Mouse (Mus musculus): ENCODE results near the gene Fzd4. TPM values are rescaled to one million over a fixed set of nuclear protein-coding genes. Genes with fewer than 3 reads are reported as not detected.

Fzd4 gene
- polyA plus RNA-seq, 1 experiment from 2014 or later, result 5.7 TPM

DNA sequence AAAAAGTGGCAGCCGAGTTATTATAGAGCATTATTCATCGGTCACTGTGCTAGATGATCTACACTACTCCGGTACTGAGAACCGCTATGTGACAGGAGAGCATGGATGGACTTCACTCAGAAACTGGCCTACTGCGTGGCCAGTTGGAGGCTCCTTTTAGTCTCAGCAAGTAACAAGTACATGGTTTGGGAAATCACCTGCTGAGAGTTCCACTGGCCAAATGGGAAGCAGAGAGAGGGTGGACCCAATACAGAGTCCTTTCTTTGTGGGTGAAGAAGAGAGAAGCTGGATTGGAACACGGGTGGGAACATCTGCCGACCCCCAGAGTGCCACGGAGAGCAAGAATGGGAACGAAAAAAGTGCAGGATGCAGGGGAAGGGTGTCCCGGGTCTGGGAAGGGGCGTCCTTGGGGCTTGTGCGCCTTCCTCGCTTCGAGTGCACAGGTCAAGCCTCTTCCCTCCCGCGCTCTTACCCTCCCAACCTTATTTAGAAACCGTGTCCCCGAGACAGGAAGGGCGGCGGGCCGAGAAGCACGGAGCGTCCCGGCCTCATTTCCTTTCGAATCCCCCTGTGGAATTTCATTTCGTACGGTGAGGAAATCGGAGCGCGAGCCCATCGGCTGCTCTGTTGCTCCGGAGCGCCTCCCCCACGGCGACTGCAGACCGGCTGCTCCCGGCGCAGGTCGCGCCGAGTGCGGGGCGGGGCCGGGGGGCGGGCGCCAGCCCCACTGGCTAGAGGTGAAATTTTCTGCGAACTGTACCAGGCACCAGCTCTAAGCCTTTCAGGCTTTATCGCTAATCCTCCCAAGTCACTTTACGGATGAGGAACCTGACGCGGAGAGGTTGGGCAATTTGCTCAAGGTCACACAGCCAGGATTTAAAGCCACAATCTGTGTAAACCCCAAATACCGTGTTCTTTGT, 842 bp upstream of the Fzd4 start:
- Histone ChIP-seq H3K9ac (peak overlapping the region; percentile 89), H3K4me3 (peak overlapping the region; percentile 75), H3K9me3 (no peaks in the 10 kb centered on the region), H3K36me3 (peaks cover 16% of the 10 kb centered on the region), H3K27me3 (peaks cover 10% of the 10 kb centered on the region), H3K27ac (peak overlapping the region; percentile 58), H3K4me1 (peaks cover 8% of the 10 kb centered on the region), H3K4me2 (peak overlapping the region; percentile 99)
- ATAC-seq (ENCODE audit: insufficient number of reproducible peaks, insufficient read depth, low FRiP score, low TSS enrichment, low read depth), result peak; percentile 79
- 4% methylated on average over 52 of the region's 52 CpGs for WGBS

DNA sequence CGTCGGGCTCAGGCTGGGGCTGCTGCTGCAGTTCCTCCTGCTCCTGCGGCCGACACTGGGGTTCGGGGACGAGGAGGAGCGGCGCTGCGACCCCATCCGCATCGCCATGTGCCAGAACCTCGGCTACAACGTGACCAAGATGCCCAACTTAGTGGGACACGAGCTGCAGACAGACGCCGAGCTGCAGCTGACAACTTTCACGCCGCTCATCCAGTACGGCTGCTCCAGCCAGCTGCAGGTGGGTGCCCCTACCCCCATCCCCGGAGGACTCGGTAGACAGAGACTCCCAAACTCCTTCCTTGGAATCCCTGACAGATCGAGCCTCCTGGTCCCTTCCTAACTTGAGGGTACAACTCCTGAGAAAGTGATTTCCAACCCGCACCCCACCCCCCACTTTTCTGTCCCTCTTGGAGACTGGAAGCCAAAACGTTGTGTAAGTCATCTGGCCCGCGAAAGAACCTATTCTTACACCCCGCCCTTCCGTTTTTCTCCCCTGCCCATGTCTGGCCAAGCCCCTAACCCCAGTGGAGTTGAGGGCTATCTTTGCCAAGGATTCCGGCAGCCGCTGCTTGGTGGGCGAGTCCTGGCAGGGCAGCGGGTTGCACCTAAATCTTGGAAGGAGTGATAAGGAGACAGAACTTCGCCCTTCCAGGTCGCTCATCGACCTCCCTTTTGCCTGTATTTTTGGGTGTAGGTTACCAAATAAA, 732 bp downstream of the Fzd4 start:
- Histone ChIP-seq H3K9ac (peak overlapping the region; percentile 89), H3K27ac (peak overlapping the region; percentile 51; the same call in 1 of the 2 replicates), H3K9me3 (no peaks in the 10 kb centered on the region), H3K27me3 (peaks cover 10% of the 10 kb centered on the region), H3K4me1 (peaks cover 8% of the 10 kb centered on the region), H3K36me3 (peaks cover 16% of the 10 kb centered on the region), H3K4me3 (peak overlapping the region; percentile 75), H3K4me2 (peak overlapping the region; percentile 99)
- 0 out of 2 replicates have a peak, but pooled peaks have one; percentile 1 for ATAC-seq (ENCODE audit: insufficient number of reproducible peaks, insufficient read depth, low FRiP score, low TSS enrichment, low read depth)
- under 1% methylated on average over 35 of the region's 35 CpGs for whole genome bisulfite sequencing

DNA sequence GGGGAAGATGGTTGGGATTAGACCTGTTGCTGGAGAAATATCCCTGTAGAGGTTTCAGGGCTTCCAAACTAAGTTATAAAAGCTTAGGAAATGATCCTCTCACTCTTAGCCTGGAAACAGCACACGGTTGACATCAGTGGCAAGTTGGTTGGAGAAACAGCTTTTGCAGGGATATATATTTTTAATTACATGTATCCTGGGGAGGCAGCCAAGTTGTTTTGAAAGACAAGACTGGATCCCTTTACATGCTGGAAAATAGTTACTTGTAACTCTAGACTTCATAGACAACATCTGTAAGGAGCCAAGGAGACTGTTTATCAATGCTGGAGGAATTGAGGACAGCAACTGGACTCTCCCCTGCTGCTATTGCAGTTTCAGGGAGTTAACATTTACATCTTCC, 1.9 kb downstream of the Fzd4 start:
- H3K9ac ChIP-seq, result 0 out of 2 replicates have a peak overlapping the region, but pooled peaks have one; percentile 40
- H3K27ac ChIP-seq, result 0 out of 2 replicates have a peak overlapping the region, but pooled peaks have one; percentile 39
- no peaks in the 10 kb centered on the region for H3K9me3 ChIP-seq
- peaks cover 10% of the 10 kb centered on the region for H3K27me3 ChIP-seq
- H3K36me3 ChIP-seq, result peaks cover 16% of the 10 kb centered on the region
- peak overlapping the region; percentile 47 for H3K4me2 ChIP-seq
- no peak for ATAC-seq (ENCODE audit: insufficient number of reproducible peaks, insufficient read depth, low FRiP score, low TSS enrichment, low read depth)
- WGBS, result 31% methylated on average over 1 of the region's 1 CpGs
- H3K4me1 ChIP-seq, result peaks cover 8% of the 10 kb centered on the region
- peak overlapping the region; percentile 28 for H3K4me3 ChIP-seq

DNA sequence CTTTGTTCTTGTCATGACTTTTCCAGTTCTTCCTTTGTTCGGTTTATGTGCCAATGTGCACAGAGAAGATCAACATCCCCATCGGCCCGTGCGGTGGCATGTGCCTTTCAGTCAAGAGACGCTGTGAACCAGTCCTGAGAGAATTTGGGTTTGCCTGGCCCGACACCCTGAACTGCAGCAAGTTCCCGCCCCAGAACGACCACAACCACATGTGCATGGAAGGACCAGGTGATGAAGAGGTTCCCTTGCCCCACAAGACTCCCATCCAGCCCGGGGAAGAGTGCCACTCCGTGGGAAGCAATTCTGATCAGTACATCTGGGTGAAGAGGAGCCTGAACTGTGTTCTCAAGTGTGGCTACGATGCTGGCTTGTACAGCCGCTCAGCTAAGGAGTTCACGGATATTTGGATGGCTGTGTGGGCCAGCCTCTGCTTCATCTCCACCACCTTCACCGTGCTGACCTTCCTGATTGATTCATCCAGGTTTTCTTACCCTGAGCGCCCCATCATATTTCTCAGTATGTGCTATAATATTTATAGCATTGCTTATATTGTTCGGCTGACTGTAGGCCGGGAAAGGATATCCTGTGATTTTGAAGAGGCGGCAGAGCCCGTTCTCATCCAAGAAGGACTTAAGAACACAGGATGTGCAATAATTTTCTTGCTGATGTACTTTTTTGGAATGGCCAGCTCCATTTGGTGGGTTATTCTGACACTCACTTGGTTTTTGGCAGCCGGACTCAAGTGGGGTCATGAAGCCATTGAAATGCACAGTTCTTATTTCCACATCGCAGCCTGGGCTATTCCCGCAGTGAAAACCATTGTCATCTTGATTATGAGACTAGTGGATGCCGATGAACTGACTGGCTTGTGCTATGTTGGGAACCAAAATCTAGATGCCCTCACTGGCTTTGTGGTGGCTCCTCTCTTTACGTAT, 3.1 kb downstream of the Fzd4 start:
- no peak for ATAC-seq (ENCODE audit: insufficient number of reproducible peaks, insufficient read depth, low FRiP score, low TSS enrichment, low read depth)
- no peak overlapping the region for H3K9ac ChIP-seq
- WGBS, result 92% methylated on average over 24 of the region's 24 CpGs
- H3K36me3 ChIP-seq, result peaks cover 16% of the 10 kb centered on the region
- no peak overlapping the region for H3K4me3 ChIP-seq
- no peak overlapping the region for H3K27ac ChIP-seq
- H3K9me3 ChIP-seq, result no peaks in the 10 kb centered on the region
- H3K4me2 ChIP-seq, result peak overlapping the region; percentile 47; the same call in 1 of the 2 replicates
- H3K4me1 ChIP-seq, result peaks cover 8% of the 10 kb centered on the region; the same call in 1 of the 2 replicates
- peaks cover 6% of the 10 kb centered on the region; the same call in 1 of the 2 replicates for H3K27me3 ChIP-seq

DNA sequence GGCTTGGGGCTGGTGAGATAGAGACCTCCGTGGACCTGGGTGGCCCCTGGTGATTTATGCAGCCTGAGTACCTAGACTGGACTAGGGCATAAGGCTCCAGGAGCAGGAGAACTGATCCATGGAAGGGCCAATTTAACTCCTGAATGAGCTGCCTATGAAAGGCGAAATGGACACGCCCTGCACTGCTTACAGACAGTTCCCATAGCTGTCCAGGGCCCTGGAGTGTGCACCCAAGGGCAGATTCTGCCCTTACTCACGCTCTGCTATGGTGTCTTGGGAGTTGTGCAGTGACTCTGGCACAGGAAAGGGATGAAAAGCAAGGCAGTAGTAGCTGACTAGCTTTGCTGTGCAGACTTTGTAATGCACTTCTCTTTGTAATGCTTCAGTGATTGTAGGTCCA, 6.1 kb downstream of the Fzd4 start:
- no peak overlapping the region for H3K9ac ChIP-seq
- peaks cover 16% of the 10 kb centered on the region for H3K36me3 ChIP-seq
- H3K4me2 ChIP-seq, result no peak overlapping the region
- WGBS, result 77% methylated on average over 4 of the region's 4 CpGs
- no peak overlapping the region for H3K4me3 ChIP-seq
- ATAC-seq (ENCODE audit: insufficient number of reproducible peaks, insufficient read depth, low FRiP score, low TSS enrichment, low read depth), result no peak
- no peaks in the 10 kb centered on the region for H3K9me3 ChIP-seq
- no peak overlapping the region for H3K27ac ChIP-seq
- 0 out of 2 replicates have a peak, but pooled peaks cover 3% of the 10 kb centered on the region for H3K4me1 ChIP-seq
- peaks cover under 1% of the 10 kb centered on the region; the same call in 1 of the 2 replicates for H3K27me3 ChIP-seq

DNA sequence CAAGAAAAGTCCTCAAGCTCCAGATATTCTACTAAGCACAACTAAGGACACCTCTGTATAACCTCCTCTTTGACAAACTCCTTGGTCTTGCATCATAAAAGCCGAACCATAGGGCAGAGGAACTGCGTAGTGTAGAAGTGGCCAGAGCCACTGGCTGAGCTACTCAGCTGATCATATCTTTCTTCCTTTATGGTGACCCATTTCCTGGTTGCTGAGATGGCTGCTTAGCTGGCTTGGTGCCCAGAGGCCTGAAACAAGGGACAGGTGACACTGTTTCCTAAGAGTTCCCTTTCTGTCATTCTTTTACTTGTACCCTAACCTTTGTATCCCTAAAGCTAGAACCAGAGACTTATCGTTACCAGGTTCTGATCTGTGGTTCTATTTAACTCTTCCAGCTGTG, 7.2 kb downstream of the Fzd4 start:
- H3K4me1 ChIP-seq, result peaks cover 5% of the 10 kb centered on the region; the same call in 1 of the 2 replicates
- no peak overlapping the region for H3K27ac ChIP-seq
- H3K36me3 ChIP-seq, result peaks cover 16% of the 10 kb centered on the region
- peaks cover under 1% of the 10 kb centered on the region; the same call in 1 of the 2 replicates for H3K27me3 ChIP-seq
- no peak overlapping the region for H3K4me3 ChIP-seq
- no peak overlapping the region for H3K9ac ChIP-seq
- H3K9me3 ChIP-seq, result no peaks in the 10 kb centered on the region
- no peak overlapping the region for H3K4me2 ChIP-seq
- WGBS, result 85% methylated on average over 3 of the region's 3 CpGs
- no peak for ATAC-seq (ENCODE audit: insufficient number of reproducible peaks, insufficient read depth, low FRiP score, low TSS enrichment, low read depth)

DNA sequence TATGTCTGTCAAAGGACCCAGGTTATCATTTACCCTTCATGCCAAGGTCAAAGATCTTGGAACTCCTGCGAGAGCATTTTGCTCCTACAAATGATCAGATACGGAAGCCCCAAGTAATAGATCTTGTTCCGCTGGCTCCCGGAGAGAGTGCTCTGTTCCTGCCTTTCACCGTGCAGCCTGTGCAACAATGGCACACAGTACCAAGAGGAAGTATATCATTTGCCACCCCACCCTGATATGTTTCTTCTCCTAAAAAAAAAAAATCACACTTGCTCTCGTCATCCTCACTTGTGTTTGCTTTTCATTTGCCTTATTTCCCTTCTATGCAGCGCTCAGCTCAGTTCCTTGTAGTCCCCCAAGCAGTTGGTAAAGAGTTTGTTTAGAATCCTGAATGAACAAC, 7.9 kb downstream of the Fzd4 start:
- Histone ChIP-seq H3K36me3 (peaks cover 12% of the 10 kb centered on the region), H3K4me2 (no peak overlapping the region), H3K4me1 (peaks cover 5% of the 10 kb centered on the region; the same call in 1 of the 2 replicates), H3K4me3 (no peak overlapping the region), H3K27ac (no peak overlapping the region), H3K9me3 (no peaks in the 10 kb centered on the region), H3K27me3 (peaks cover 6% of the 10 kb centered on the region; the same call in 1 of the 2 replicates), H3K9ac (no peak overlapping the region)
- no peak for ATAC-seq (ENCODE audit: insufficient number of reproducible peaks, insufficient read depth, low FRiP score, low TSS enrichment, low read depth)
- 81% methylated on average over 7 of the region's 7 CpGs for WGBS

DNA sequence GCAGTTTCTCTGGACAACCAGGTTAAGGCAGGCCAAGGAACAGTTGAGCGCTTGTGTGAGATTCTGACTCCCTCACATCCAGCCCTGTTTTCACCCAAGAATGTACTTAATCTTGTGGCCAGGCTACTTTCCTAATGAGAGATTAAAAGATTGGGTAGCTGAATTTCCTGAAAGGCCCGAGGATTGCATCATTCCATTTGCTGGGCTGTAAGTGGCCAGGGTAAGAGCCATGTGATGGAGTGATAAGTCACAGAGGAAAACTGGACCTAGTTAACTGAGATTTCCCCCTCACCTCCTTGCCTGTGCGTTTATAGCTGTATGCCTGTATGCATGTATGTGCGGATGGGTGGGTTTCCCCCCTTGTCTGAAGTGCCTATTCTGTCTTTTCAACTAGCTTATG, 11.9 kb downstream of the Fzd4 start:
- 65% methylated on average over 4 of the region's 4 CpGs for WGBS
- Histone ChIP-seq H3K4me2 (no peak overlapping the region), H3K27ac (no peak overlapping the region), H3K9ac (no peak overlapping the region), H3K9me3 (no peaks in the 10 kb centered on the region), H3K4me1 (peaks cover 5% of the 10 kb centered on the region; the same call in 1 of the 2 replicates), H3K36me3 (no peaks in the 10 kb centered on the region), H3K4me3 (no peak overlapping the region), H3K27me3 (peaks cover 6% of the 10 kb centered on the region; the same call in 1 of the 2 replicates)
- ATAC-seq (ENCODE audit: insufficient number of reproducible peaks, insufficient read depth, low FRiP score, low TSS enrichment, low read depth), result no peak

DNA sequence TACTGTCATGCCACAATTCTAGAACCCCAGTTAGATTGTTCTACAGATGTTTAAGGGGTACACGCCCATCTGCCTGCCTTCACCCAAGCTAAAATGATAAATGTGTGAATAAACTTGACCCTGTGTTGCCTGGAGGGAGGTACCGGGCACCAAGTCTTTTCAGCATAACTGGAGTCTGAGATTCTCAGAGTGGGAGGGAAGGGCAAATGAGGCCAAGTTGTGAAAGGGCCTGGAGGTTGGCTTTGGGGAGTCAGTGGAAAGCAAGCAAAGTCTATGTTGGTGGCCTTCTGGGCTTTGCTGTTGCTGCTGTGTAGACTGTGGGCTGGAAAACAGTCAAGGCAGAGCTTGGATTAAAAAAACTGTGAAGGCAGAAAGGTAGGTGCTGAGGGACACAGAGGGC, 13.6 kb downstream of the Fzd4 start:
- no peak for ATAC-seq (ENCODE audit: insufficient number of reproducible peaks, insufficient read depth, low FRiP score, low TSS enrichment, low read depth)
- Histone ChIP-seq H3K36me3 (no peaks in the 10 kb centered on the region), H3K4me3 (no peak overlapping the region), H3K4me2 (no peak overlapping the region), H3K9ac (no peak overlapping the region), H3K27ac (no peak overlapping the region), H3K9me3 (no peaks in the 10 kb centered on the region), H3K4me1 (peaks cover 5% of the 10 kb centered on the region; the same call in 1 of the 2 replicates), H3K27me3 (peaks cover 6% of the 10 kb centered on the region)
- WGBS, result 77% methylated on average over 2 of the region's 2 CpGs

DNA sequence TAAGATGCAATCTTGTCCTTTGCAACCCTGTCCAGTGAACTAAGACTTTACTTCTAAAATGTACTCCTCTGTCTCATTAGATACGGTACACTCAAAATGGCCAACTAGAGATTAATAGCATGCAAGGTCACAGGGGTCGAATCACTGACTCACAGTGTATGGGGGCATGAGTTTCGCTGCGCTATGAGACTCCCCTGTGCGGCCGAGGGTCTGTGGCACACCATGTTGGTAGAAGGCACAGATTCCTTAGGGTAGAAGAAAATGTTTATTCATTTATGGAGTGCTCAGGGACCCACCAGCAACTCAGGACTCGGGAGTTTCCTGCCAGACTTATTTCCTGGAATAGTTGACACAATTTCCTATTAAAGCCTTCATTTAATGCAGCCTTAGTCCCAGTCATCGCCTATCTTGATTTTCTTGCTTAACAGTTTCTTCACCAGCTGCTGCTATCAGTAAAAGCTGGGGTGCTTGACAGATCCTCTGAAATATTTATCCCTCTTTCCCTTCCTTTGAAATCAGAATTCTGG, 14.0 kb downstream of the Fzd4 start:
- Histone ChIP-seq H3K36me3 (no peaks in the 10 kb centered on the region), H3K9me3 (no peaks in the 10 kb centered on the region), H3K4me1 (peaks cover 5% of the 10 kb centered on the region; the same call in 1 of the 2 replicates), H3K4me3 (no peak overlapping the region), H3K27ac (no peak overlapping the region), H3K4me2 (no peak overlapping the region), H3K9ac (no peak overlapping the region), H3K27me3 (peaks cover 6% of the 10 kb centered on the region)
- WGBS, result 70% methylated on average over 8 of the region's 8 CpGs
- ATAC-seq (ENCODE audit: insufficient number of reproducible peaks, insufficient read depth, low FRiP score, low TSS enrichment, low read depth), result 0 out of 2 replicates have a peak, but pooled peaks have one; percentile 10
